8 mouse cellular contexts compared by ENCODE assay signal in the genomic region with DNA sequence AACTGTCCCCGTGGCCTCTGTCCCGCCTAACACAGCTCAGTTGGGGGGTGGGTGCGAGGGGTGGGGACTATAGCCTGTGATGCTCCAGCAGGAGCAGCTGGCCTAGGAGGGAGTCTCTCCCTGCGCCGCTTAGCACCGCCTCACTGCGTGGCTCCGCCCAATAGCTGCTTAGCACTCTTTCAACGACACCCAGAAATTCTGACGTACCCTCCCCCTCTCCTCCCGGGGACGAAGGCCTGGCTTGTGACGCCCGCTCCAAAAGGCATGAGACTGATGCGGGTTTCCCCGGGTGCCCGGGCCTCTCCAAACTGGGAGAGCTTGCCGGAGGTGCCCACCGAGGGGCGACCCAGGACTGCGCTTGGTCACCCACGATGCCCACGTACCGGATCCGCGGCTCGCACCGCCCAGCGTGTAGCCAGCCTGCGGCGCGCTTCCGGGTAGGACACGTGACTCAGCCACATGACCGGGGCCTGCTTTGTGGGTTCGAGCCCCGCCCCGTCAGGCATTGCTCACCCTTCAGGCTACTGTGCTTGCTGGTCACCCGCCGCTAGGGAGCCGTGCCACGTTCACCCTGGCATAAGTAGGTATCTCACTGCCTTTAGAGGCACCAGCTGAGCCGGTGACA. TPM values are rescaled to one million over a fixed set of nuclear protein-coding genes. Genes with fewer than 3 reads are reported as not detected.
DNase-seq lines count a peak whose midpoint lies in the region; ATAC-seq and TF ChIP-seq lines count a peak whose summit lies in the region.

A gene (minus strand): TSS at position 448 of the 625 bp plus-strand sequence.

- H3K27me3 ChIP-seq in ES-Bruce4 (ENCODE audit: control insufficient read depth, insufficient read depth, low read length, poor library complexity, severe bottlenecking), result no peaks in the 10 kb centered on the region
- no peaks in the 10 kb centered on the region for H3K27me3 ChIP-seq in forebrain, embryonic 14.5 days (replicated peaks; ENCODE audit: control insufficient read depth, insufficient read depth, low read length)
- no peaks in the 10 kb centered on the region for H3K27me3 ChIP-seq in neural tube, embryonic 15.5 days (replicated peaks)

- peak within 1 kb of the TSS; percentile 58 for H3K4me2 ChIP-seq in forebrain, embryonic 14.5 days (ENCODE audit: low read length)
- peak within 1 kb of the TSS; percentile 79 for H3K4me2 ChIP-seq in neural tube, embryonic 15.5 days

- peak within 1 kb of the TSS; percentile 51 for H3K9ac ChIP-seq in ES-Bruce4 (ENCODE audit: low read depth, poor library complexity, severe bottlenecking)
- peak within 1 kb of the TSS; percentile 70 for H3K9ac ChIP-seq in forebrain, embryonic 14.5 days (ENCODE audit: low read length)
- peak within 1 kb of the TSS; percentile 64 for H3K9ac ChIP-seq in neural tube, embryonic 15.5 days (replicated peaks)

- no peak for TF ChIP-seq CTCF in ES-Bruce4 (IDR thresholded peaks at IDR 0.05; ENCODE audit: low read depth, low read length)

- under 1% methylated on average over 43 of the region's 43 CpGs for WGBS in forebrain, embryonic 14.5 days
- under 1% methylated on average over 43 of the region's 43 CpGs for WGBS in neural tube, embryonic 15.5 days

- H3K27ac ChIP-seq in ES-Bruce4 (ENCODE audit: insufficient read depth, low read length), result no peak within 1 kb of the TSS
- peak within 1 kb of the TSS; percentile 80 for H3K27ac ChIP-seq in forebrain, embryonic 14.5 days (ENCODE audit: low read depth, low read length)
- peak within 1 kb of the TSS; percentile 93 for H3K27ac ChIP-seq in neural tube, embryonic 15.5 days (replicated peaks)

- H3K4me3 ChIP-seq in ES-Bruce4 (ENCODE audit: low read depth, low read length), result peak within 1 kb of the TSS; percentile 48
- peak within 1 kb of the TSS; percentile 61 for H3K4me3 ChIP-seq in forebrain, embryonic 14.5 days (ENCODE audit: low read depth, low read length)
- peak within 1 kb of the TSS; percentile 77 for H3K4me3 ChIP-seq in neural tube, embryonic 15.5 days (replicated peaks)

- intact Hi-C loops in heart, postnatal 14 days (cut with DNase I), result no loop called here

- no peaks in the 10 kb centered on the region for H3K4me1 ChIP-seq in ES-Bruce4 (ENCODE audit: control insufficient read depth, insufficient read depth, low read length)
- no peaks in the 10 kb centered on the region; the same call in 1 of the 2 replicates for H3K4me1 ChIP-seq in forebrain, embryonic 14.5 days (ENCODE audit: control insufficient read depth, insufficient read depth, low read length)
- peaks cover 12% of the 10 kb centered on the region for H3K4me1 ChIP-seq in neural tube, embryonic 15.5 days

- H3K36me3 ChIP-seq in ES-Bruce4 (ENCODE audit: control insufficient read depth, insufficient read depth, low read length, poor library complexity, severe bottlenecking), result no peaks in the 10 kb centered on the region
- no peaks in the 10 kb centered on the region for H3K36me3 ChIP-seq in forebrain, embryonic 14.5 days (ENCODE audit: control insufficient read depth, insufficient read depth, low read length)
- no peaks in the 10 kb centered on the region for H3K36me3 ChIP-seq in neural tube, embryonic 15.5 days

- peak; percentile 6 for TF ChIP-seq POLR2A in ES-Bruce4 (IDR thresholded peaks at IDR 0.05; ENCODE audit: insufficient read depth, low read length)

- peak; percentile 98 for DNase-seq in forebrain, embryonic 14.5 days (ENCODE audit: low spot score)
- DNase-seq in heart, postnatal 14 days, result peak; percentile 82 to 85
- DNase-seq in layer of hippocampus, adult 11-12 months (ENCODE audit: low spot score), result peak; percentile 91
- DNase-seq in lung, adult 18-20 months, result peak; percentile 91 to 92
- peak; percentile 84 for DNase-seq in testis, postnatal 14 days (ENCODE audit: low spot score)

- no peak for TF ChIP-seq EP300 in ES-Bruce4 (IDR thresholded peaks at IDR 0.05; ENCODE audit: insufficient read depth, low read depth, low read length)

- no peaks in the 10 kb centered on the region for H3K9me3 ChIP-seq in ES-Bruce4 (replicated peaks; ENCODE audit: control insufficient read depth, insufficient read depth, low read length, poor library complexity, severe bottlenecking)
- no peaks in the 10 kb centered on the region for H3K9me3 ChIP-seq in forebrain, embryonic 14.5 days (replicated peaks; ENCODE audit: control insufficient read depth, low read length)
- no peaks in the 10 kb centered on the region for H3K9me3 ChIP-seq in neural tube, embryonic 15.5 days (replicated peaks)

- ATAC-seq in cerebellum, adult (ENCODE audit: insufficient number of reproducible peaks, low FRiP score, low TSS enrichment), result peak; percentile 89
- ATAC-seq in forebrain, embryonic 14.5 days, result peak; percentile 99
- peak; percentile 97 for ATAC-seq in neural tube, embryonic 15.5 days (ENCODE audit: low FRiP score)

RNA-seq across cellular contexts. Expression of the gene that starts here (rescaled TPM):
- polyA plus RNA-seq in ES-Bruce4 (2011; ENCODE audit: insufficient read depth, insufficient read length, low read depth, missing spikeins), result 13.2 and 14.1 TPM in 2 replicates
- 8.1 and 11.0 TPM in 2 replicates for polyA plus RNA-seq in forebrain, embryonic 14.5 days (2014; fragmentation: Nextera tagmentation; extraction: Ambion mirVana)
- total RNA-seq in heart, postnatal 14 days (2021), result 1 to 10 TPM; 2.0 to 3.6 TPM
- 8.3 and 12.0 TPM in 2 replicates for polyA plus RNA-seq in neural tube, embryonic 15.5 days (2015; fragmentation: Nextera tagmentation; extraction: Ambion mirVana)
